Mouse (Mus musculus): ENCODE data around the gene Cadps.

DNA sequence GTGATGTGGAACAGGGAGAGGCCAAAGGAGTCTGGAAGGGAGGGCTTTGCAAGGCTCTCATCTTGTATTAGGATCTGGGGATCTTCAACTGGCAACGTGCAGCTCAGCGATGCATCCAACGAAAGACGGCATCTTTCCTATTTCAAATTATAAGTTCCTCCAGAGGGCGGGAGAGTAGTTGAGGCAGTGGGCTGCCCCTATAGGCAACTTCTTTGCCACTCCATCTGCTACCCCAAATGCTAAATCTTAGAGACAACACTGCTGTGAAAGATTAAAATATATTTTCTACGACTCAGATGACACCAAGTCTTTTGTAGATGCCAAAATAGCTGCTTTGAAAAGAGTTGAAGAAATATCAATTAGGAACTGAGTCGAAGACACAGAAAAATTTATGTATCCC lies 315.9 kb downstream of the Cadps start:
- TF ChIP-seq EP300 (IDR thresholded peaks at IDR 0.05; ENCODE audit: low read depth) (no peak), CTCF (IDR thresholded peaks at IDR 0.05; ENCODE audit: low read depth) (no peak)

Measured in liver, embryonic 14.5 days (tissue).